Mouse (Mus musculus): ENCODE measurements at regions not wholly inside any gene's neighbourhood (a gene's known extent, or its start where the extent isn't known, plus 50 kb on each side); places are given as distances from the start of the nearest gene placed in this dataset.

DNA sequence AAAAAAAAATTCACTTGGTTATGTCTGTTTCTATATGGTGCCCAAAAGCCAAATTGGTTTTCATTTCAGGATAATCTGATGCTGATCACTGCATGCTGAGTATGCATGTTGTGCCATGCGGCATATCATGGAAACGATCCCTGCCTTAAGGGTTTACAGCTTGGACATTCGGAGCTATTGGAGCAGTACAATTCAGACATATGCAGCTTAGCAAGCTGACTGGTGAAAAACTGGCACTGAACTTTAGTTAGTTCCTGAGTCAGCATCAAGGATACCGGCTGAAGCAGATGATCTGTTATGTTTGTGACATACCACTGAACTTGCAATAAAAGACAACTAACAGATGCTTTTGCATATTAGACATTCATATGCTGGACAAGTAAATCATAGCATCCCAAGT, 356.1 kb downstream of the Slitrk1 start:
- DNase-seq (ENCODE audit: low spot score in 2 of 2): peak in 1 of 2 experiments; percentile 15

DNA sequence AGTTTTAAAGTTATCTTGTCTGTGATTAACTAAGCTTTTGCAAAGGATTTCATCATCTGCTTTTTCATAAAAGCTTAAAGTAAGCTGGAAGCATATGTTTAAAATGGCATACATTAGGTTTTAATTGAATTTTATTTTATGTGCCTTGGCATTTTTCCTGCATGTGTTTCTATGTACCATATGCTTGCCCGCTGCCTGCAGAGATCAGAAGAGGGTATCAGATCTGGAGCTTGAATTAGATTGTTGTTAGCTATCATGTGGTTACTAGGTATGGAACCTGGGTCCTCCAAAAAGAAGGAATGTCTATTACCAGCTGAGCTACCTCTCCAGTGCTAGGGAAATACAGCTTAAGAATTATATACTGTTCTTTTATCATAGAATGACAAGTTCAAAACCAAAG, 358.4 kb downstream of the Slitrk1 start:
- no peak for DNase-seq (ENCODE audit: low spot score in 2 of 2)

DNA sequence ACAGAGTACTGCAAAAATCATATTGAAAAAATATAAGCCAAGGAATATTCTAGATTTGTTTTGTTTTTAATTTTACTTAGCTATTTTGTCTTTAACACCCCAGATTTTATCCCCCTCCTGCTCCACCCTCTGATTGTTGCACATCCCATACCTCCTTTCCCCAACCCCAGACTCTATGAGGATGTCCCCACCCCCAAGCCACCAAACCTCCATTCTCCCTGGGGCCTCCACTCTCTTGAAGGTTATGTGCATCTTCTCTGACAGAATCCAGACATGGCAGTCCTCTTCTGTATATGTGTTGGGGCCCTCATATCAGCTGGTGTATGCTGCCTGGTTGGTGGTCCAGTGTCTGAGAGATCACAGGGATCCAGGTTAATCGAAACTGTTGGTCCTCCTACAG, 382.6 kb downstream of the Slitrk1 start:
- no peak for DNase-seq (ENCODE audit: low spot score in 2 of 2)

DNA sequence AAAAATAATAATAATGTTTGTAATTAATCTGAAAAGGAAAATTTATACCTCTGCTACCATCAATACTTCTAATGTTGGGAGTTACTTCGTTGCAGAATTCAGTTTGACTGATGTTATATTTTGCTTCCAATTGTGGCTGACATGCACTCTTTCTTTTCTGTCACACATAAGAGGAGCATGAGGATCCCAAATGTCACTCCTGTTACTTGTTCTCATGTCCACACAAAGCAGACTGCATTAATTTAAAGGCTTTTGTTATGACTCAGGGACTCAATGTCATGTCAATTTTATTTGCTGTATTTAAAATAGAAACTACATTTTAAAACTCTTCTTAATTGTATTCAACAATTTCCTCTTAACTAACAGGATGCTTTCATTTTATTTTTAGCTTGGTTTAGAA, 383.4 kb downstream of the Slitrk1 start:
- DNase-seq (ENCODE audit: low spot score in 2 of 2): no peak

DNA sequence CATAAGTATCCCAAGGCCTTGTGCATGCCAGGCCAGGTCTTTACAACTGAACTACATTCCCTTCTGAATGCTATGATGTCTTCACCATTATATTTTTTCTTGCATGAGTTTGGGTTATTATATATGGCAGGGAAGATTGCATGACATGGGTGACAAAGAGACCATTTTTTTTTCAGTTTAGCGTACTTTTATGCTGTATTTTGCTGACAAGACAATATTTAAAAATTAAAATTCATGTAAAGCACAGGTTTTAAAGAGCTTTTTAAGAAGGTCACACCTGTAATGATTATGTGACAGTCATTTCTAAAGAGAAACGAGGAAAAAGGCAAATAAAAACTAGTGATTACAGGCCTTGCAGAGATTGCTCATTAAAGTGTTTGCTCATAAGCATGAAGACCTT, 393.0 kb downstream of the Slitrk1 start:
- no peak for DNase-seq (ENCODE audit: low spot score in 2 of 2)
